Mouse (Mus musculus): ENCODE data around the gene Grid1.

The Grid1 gene

GRCm38 (mm10) chr14:34908804-34909203 lies 88.9 kb downstream of the Grid1 start:
- in situ Hi-C loops (cut with MseI, MboI), result no loop called here

- in situ Hi-C loops (cut with MseI, MboI), result no loop called here
Measured at GRCm38 (mm10) chr14:34916315-34916714, 96.4 kb downstream of the Grid1 start.

DNA sequence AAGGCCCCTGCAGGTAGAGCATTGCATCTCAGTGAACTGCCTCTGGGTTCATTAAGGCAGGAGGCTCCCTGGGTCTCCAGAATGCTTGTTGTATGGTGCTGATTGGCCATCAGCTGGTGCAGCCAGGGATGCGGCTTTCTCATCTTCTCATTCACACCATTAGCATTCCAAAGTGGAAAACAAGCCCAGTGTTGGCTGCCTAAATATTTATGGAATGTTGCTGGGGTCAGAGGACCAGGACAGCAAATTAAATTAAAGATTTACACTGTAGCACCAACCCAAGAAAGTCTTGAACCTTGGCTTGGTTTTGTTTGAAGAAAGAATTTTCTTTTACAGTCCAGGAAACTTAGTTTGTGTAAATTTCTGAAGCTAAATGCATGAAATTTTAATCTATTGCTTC lies 97.2 kb downstream of the Grid1 start:
- in situ Hi-C loops (cut with MseI, MboI), result no loop called here

DNA sequence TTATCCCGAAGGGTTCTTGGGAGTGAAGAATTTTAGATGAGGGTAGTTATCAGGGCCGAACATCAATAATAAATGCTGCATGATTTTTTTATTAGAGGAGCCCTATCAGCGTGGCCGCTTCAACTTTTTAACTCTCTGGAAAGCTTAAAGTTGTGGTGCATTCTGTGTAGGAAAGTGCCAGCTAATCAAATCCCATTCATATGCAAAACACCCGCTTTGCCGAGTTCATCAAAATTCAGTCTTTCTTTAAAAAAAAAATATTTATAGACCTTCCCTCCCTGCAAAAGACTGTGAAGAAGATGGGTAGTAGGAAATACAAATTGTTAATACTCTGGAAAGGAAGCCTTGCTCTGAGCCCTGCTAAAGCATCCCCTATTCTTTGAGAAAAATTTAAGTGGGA lies 99.3 kb downstream of the Grid1 start:
- in situ Hi-C loops (cut with MseI, MboI), result no loop called here

- in situ Hi-C loops (cut with MseI, MboI), result no loop called here
Measured at GRCm38 (mm10) chr14:34921265-34921664, 101.4 kb downstream of the Grid1 start.

DNA sequence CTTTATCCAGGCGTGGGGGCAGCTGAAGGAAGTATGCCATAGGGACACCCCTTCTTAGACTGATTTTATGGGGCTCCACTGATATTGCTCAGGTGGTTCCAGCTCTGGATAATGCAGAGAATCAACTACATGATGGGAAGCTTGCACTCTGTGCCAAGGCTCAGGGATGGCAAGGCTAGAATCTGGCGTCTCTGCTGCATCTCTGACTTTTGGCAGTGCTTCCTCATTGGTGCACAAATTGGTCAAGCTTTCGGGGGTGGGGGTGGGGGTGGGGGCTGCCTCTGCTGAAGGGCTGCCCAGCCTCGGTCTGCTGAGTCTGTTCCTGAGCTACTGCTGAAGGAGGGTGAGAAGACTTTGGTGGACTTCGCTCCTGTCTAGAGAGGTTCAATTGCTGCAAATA lies 105.1 kb downstream of the Grid1 start:
- in situ Hi-C loops (cut with MseI, MboI), result no loop called here

GRCm38 (mm10) chr14:34930040-34930719 lies 110.3 kb downstream of the Grid1 start:
- in situ Hi-C loops (cut with MseI, MboI), result no loop called here

DNA sequence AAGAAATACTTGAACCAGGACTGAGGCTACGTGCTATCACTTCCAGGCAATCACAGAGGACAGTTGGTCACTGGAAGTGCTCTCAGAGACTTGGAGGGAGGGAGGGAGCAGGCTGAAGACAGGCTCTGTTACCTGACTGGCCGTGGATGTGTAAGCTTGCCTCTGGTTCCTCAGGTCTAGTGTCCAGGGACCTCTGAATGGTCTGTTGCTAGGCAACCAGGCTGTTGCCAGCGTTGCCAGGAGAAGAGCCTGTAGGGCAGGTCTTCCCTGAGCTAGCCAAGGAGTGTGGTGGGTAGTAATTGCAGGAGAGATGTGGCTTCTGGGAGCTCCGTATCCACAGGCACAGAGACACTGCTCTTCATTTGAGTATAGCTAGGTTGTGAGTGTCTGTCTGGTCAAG lies 113.3 kb downstream of the Grid1 start:
- in situ Hi-C loops (cut with MseI, MboI), result no loop called here

DNA sequence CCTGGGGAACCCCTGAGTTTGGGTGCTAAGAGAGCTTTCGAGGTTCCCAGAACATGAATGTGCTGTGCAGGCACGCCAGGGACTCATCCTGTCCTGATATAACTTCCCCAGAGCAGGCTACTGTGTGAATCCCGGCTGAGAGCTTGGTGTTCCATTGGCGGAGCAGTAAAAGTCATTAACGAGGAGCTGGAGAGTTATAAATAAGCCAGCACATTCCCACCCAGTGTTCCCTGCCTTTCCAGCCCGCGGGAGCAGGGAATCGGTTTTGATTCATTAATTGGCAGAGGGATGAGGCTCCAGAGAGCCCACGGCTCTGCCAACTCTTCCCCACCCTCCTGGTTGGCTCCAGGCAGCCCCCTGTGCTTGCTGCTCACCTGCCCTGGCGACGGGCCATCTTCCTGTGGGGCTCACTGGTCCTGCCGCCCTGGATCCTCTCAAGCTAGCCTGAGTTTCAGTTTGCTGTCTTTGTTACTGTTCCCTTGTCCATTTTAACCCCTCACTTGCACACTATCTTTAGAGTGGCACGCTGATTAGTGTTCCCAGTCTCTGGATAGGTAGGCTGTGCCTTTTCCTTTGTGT lies 116.4 kb downstream of the Grid1 start:
- in situ Hi-C loops (cut with MseI, MboI), result no loop called here

DNA sequence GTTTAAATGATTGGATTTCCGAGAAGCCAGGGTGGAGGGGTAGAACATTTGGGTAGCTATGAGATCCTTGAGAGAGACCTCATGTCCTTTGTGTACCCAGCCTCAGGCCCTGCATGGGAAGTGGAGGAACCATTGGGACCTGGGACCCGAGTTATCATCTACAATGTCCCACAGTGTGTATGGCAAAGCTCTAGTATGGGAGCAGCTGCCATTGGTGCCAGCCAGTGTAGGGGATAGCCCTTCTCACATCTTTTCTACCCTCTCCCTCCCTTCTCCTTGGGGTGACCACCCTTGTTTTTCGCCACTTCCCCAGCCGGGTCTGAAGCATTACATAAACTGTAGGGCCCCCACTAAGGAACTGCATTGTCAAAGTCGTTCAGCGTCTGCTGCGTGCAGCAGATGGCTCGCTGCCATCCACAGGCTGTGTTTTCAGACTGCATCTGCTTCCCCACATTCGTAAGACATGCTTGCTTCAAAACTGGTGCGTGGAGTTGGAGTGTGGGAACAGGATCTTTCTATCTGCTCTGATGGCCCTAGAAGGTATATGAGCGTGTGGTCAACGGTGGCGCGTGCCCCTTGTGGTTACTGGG lies 124.6 kb downstream of the Grid1 start:
- in situ Hi-C loops (cut with MseI, MboI), result no loop called here

DNA sequence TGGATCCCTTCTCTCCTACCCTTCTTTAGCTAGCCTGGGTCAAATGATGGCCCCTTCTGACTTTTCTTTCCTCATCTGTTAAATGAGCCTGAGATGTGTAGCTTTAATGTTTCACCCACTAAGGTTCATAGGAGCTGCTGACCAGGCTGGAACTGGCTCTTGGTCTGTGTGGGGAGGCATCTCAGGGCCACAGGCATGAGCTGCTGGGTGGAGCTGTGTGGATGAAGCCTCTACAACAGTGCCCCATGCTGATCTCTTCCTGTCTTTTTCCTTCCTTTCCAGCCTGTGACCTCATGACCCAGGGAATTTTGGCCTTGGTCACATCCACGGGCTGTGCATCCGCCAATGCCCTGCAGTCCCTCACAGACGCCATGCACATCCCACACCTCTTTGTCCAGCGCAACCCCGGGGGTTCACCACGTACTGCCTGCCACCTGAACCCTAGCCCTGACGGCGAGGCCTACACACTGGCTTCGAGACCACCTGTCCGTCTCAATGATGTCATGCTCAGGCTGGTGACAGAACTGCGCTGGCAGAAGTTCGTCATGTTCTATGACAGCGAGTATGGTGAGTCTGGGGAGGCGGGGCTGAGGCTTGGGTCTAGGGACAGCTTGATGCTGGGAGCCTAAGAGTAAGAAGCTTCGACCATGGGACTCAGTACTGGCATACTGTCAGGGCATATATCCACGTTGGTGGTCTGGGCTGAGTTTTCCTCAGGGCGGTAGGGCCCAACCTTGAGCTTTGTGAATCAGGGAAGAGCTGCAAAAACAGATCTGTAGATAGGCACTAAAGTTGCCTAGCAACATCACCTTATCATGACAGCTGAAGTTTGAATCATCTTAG lies 125.8 kb downstream of the Grid1 start:
- in situ Hi-C loops (cut with MseI, MboI), result no loop called here

- in situ Hi-C loops (cut with MseI, MboI), result no loop called here
Measured at GRCm38 (mm10) chr14:34946314-34946583, 126.3 kb downstream of the Grid1 start.

DNA sequence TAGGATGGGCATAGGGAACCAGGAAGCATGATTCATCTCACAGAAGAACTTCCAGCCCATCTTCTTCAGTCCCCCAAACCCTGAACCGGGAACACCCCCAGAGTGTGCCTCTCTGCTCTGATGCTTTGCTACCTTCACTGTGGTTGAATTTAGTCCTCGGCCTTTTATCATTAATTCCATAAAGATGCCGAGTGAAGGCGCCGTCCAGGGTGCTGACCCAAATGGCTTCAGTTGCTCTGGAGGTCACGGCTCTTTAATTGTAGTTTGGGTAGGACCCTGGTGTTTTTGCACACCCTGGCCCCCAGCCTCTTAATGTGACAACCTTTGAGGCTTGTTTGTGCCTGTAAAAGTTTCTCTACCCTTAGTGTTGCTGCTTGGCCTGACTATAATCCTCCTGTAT lies 128.3 kb downstream of the Grid1 start:
- in situ Hi-C loops (cut with MseI, MboI), result no loop called here

DNA sequence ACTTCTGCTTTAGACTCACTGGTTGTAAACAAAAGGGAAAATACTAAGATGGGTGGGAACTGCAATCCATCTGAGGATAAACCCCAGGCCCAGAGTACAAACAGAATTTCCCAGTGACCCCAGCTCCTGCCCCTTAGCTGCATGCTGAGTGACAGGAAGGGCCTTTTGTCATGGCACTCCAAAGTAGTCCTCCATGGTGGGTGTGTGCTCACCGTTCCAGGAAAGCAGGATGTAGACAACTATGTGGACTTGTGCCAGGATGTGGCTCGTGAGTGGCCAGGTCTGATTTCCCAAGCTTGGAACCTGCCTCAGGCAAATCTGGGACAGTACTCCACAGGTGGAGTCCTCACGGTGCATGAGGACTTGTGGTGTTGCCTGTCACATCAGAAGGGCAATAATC lies 132.4 kb downstream of the Grid1 start:
- in situ Hi-C loops (cut with MseI, MboI), result no loop called here

DNA sequence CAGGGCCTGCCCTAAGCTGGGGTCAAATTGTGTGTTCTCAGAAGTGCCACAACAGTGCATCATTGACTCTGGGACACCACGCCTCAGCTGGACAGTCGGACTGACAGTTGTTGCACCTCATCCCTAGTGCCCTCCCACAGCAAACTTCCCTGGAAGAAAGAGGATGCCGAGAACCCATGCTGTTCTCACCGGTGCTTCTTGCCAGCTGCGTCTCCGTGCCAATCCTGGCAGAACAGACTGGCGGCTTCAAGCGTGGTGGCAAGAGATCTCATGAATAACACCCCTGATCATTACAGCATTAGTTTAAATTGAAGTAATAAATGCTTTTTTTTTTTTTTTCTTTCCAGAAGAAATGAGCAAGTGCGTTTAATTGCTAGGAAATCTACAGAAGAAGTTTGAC lies 133.7 kb downstream of the Grid1 start:
- in situ Hi-C loops (cut with MseI, MboI), result no loop called here

GRCm38 (mm10) chr14:34955689-34956088 lies 135.8 kb downstream of the Grid1 start:
- in situ Hi-C loops (cut with MseI, MboI), result no loop called here

DNA sequence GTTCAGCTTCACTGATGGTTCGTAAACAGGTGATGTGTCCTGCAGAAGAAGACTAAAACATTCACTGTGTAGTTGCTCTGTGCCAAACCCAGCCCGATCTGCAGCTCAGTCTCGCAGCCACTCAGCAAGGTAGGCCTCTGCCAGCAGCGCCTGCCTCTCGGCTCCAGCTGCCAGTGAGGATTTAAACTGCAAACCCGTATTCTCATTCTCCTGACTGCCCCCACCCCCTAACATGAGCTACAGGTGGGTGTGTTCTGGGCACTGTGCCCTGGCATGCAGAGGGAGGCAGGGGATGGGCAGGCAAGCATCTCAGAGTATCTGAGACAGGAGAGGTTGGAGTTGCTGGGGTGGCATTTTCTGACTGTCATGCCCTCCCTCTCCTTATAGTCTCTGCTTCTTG lies 140.3 kb downstream of the Grid1 start:
- in situ Hi-C loops (cut with MseI, MboI), result no loop called here

DNA sequence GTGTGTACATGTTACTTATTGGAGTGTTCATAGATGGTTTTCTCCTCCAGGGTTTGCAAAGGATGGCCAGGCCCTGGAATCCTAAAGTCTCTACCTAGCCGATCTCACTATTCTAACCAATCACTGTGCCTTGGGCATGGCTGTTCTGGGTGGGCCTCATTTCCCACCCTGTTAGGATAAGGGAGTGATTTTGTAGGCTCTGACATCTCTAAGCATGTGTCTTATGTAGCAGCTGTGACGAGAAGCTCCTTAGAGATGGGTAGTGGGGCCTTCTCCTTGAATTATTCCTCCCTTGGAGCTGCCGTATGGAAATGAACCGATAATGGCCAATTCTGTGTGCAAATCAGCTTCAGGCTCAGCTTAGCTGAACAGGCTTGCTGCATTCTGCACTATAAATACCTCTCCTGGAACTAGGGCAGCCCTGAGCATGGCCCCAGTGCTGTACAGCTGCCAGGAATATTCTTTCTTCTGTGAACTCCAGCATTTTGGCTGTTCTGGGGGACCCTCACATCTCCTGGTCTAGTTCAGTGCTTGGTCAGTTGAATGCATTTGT lies 143.8 kb downstream of the Grid1 start:
- in situ Hi-C loops (cut with MseI, MboI), result no loop called here

- in situ Hi-C loops (cut with MseI, MboI), result no loop called here
Measured at GRCm38 (mm10) chr14:34969102-34969819, 149.4 kb downstream of the Grid1 start.

DNA sequence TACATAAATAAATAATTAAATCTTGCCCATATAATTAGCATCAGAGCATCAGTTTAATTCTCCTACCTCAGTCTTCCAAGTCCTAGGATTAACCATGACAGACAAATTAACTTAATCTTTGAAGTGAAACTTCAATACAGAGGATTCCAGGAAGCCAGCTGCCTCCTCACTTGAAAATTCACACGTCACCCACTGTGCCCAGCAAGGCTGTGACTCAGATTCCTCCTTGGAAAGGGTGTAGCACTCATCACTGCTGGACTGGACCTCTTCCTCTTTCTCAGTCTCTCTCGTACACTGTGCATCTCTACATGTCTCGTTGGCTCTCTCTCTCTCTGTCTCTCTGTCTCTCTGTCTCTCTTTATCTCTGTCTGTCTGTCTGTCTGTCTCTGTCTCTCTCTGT lies 153.0 kb downstream of the Grid1 start:
- in situ Hi-C loops (cut with MseI, MboI), result no loop called here

GRCm38 (mm10) chr14:34980756-34981155 lies 160.8 kb downstream of the Grid1 start:
- in situ Hi-C loops (cut with MseI, MboI), result no loop called here

- in situ Hi-C loops (cut with MseI, MboI), result no loop called here
Measured at GRCm38 (mm10) chr14:34989131-34989530, 169.2 kb downstream of the Grid1 start.
